Mouse (Mus musculus) kidney, adult 2 months (tissue): ENCODE data around the gene Wnt7b.

Experiments used
- CTCF ChIP-seq: fragments of 200-500 bp; conservative IDR thresholded peaks from 2 replicates; pipeline ENCODE4 v1.5.1; 2011; ENCODE audit warnings: low read depth, mild to moderate bottlenecking, control low read depth, low read length, moderate library complexity, mixed read lengths; ENCODE audit not compliant: insufficient read depth, insufficient read length
- POLR2A ChIP-seq: fragments of 200-500 bp; IDR thresholded peaks from one replicate; pipeline ENCODE4 v1.6.1; 2011; ENCODE audit warnings: low read depth, low read length, control low read depth

DNA sequence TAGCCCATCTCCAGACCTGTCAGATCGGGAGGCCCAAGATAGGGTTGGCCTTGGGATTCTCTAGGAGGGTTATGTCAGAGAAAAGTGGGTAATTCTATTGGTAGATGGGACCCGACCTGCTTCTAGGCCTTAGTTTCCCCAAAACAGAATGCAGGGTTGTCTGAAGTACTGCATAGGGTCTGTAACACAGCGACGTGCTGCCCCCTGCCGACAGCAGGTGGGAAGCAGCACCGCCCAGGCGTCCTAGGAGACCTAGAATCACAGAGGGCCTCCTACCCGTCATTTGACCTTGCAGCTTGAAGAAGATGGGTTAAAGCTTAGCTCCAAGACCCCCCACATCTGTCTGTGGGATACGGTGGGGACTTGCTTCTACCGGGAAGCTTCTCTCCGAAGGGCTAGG lies 1.2 kb upstream of the Wnt7b start:
- TF ChIP-seq POLR2A (no peak), CTCF (peak; percentile 85)
